Mouse (Mus musculus) G1E-ER4 (cell line): ENCODE results near the gene Ciz1. TPM values are rescaled to one million over a fixed set of nuclear protein-coding genes. Genes with fewer than 3 reads are reported as not detected.

Experiments
- GATA1 ChIP-seq: IDR thresholded peaks from one replicate; pipeline ENCODE4 v1.8.0; 2012; ENCODE audit warnings: low read length, inconsistent platforms
- polyA plus RNA-seq: library from polyadenylated mRNA; stranded (reverse); fragments of >175 nt; gene quantifications from 2 replicates; pipeline ENCODE4 v1.2.3, GENCODE M21; 2012

The Ciz1 gene
- polyA plus RNA-seq, 1 experiment, result 353 TPM

DNA sequence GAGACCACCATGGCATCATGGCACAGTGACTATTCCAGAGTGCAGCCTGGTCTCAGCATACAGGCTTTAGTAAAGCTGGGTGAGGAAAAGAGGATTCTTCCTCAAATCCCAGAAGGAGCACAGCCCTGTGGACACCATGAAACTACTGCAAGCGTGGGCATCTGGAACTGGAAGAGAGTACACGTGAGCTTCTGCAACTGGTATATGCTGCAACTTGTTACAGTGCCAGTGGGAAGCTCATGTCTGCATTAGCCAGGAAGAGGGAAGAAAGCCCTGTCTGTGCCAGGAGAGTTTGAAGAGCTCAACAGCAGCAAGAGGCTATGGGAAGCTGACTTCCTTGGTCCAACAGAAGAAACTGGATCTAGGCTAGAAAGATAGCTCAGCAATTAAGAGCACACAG lies 30.6 kb downstream of the Ciz1 start:
- no peak for TF ChIP-seq GATA1

DNA sequence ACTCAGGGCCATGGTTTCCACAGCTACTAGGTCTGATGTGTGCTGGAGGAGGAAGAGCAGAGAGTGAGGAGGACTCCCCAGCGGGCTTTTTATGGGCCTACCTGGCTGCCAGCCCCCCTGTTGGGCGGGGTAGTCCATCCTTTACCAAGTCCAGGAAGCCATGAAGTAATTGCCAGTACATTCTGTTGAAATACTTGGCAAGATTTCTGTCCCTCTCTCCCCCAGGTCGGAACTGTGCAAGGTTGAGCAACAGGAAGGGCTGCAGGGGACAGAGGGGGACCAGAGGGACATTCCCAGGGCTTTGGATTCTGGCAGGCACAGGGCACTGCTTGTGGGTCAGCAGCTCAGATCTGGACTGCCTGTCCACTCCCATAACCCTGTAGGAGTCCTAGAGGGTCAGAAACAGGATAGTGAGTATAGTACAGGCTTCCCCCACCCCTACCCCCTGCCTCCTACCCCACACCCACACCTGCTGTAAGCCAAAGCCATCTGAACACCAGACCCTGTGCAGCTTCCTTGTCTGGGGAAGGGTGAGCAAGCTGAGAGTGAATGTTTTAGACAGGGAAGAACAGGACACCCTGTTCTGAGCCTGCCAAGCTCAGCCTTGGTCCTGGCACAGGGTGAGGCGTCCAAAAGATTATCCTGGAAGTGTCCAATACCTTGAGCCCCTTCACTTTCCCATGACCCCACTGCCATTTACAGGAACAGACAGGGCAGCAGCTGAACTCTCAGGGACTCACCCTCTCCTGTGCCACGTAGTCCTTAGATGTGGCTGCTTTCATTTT lies 35.8 kb downstream of the Ciz1 start, which contains the start of gene Lcn2:
Lcn2 (minus strand) TSS at position 547 of the 785 bp plus-strand sequence.
- TF ChIP-seq GATA1, result no peak

DNA sequence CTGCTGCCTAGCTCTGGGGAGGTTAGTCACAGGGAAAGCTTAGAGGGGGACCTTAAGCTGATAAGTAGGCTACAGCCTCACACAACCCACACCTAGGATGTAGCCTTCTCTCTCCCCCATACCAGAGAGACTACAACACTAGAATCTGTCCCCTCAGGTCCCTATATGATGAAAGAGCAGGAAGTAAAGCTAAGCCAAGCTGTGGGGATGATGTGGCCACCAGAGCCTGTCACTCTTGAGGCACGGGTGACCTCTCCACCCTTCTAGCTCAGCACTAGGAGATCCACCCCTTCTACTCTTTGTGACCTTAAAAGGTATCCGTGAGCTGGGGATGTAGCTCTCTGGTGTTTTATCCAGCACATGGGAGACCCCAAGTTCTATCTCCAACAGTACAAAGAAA lies 37.0 kb downstream of the Ciz1 start:
- TF ChIP-seq GATA1, result no peak

DNA sequence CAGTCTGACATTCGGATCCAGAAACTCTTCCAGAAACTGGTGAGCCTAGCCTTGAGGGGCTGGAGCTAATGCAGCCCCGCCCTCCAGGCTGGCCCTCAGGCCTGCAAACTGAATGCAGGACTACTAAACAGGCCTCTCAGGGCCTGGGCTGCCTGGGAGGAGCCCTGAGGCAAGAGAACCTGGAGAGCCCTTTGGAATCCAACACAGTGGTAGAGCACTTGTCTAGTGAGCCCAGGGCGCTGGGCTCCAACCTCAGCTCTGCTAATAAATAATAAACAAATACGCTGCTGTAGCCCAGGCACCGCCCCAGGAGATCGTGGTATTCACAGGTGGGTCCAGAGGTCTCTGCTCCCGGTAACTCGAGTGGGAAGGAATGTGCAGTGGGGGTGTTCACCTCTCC lies 38.7 kb downstream of the Ciz1 start:
- TF ChIP-seq GATA1, result no peak

DNA sequence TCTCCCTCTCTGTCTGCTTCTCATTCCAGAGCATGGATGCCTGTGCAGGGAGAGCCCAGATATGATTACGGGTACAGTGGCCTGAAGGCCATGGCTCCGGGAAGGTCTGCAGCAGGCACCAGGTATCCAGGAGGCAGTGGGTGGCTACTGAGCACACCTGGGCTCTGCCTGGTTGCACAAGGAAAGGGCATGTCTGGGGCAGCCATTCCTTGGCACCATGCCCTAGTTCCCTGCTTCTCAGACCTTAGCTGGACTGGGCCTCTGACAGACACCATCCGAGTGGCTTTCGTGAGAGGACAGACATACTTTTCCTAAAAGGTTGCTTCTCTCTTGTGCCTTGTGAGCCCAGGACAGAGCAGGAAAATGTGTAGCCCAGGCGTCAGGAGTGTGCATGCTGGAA lies 39.9 kb downstream of the Ciz1 start:
- no peak for TF ChIP-seq GATA1

DNA sequence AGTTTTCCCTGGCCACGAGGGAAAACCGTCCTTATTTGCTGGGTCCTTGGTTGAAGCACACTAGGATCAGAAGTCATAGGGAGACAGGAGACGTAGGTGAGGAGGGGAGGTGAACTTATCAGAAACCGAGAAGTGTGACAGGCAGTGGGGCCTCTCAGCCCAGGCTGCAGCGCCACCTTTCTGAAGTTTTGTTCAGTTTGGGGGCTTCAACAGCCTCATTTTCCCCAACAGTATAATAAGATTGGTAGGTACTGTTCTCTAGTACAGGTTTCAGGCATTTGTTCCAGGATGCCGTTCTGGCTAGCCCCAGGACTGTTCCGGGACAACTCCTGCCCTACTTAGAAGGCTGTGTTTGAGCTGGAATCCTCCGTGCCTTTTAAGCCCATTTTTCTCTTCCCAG lies 42.8 kb downstream of the Ciz1 start:
- no peak for TF ChIP-seq GATA1

DNA sequence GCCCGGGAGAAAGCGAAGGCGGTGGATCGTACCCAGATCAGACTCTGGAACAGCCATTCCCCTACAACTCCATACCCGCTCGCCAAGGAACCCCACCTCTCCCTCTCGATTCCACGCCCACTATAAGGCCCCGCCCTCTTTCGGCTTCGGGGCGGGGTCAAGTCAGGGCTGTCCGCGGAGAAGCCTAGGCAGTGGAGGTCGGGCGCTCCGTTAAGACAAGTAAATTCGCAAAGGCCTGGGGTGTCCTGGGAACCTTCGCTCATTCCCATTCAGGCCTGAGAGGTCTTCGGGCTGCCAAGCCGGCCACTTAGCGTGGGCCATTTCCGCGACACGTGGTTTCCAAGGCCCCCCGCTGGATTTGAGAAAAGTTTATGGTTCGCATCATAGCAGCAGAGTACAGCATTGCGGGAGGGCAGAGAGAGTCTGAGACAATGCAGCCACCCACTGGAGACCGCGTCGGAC lies 43.4 kb downstream of the Ciz1 start, which contains the start of gene Ptges2:
Ptges2 (plus strand) TSS at position 413 of the 462 bp plus-strand sequence.
- no peak for TF ChIP-seq GATA1

DNA sequence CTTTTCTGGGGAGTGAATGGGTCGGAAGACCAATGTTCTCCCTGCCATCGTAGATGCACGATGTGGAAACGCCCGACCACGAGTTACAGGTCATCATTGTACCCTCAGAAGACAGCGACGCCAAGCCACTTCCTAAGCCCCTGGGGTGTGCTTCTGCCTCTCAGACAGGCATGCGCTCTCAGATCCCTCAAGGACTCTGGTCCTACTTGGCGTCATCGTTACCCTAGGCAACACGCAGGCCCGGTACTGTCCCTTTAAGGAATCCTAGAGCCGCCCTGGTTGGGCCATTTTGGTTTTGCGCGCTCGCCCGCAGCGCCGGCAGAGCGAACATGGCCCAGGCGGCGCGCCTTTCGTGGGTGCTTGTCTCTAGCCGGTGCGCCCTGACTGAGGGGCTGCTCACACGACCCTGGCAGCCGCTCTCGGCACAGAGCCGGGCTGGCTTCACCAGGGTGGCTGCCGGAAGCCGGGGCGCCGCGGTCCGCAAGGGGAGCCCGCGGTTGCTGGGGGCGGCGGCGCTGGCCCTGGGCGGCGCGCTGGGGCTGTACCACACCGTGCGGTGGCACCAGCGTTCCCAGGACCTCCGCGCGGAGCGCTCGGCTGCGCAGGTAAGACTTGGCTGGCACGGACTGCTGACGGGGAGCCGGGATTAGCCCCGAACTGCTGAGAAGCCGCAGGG lies 44.0 kb downstream of the Ciz1 start:
- TF ChIP-seq GATA1, result no peak

DNA sequence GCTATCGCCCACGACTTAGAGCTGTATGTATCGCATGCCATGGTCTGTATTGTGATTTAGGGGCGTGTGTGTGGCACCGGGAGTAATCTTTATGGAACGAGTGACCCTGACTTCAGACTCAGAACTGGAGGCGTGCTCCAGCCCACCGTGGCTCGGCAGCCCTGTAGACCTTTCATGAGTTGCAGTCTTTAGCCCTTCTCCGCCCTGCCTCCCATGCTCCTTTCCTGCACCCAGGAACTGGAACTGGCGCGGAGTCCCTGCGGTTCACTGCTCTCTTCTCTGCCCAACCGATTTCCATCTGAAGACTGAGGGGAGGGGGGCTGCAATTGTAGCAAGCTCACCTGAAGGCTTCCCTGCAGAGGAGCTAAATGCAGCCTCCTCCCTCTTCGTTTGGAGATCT lies 44.6 kb downstream of the Ciz1 start:
- TF ChIP-seq GATA1, result no peak

DNA sequence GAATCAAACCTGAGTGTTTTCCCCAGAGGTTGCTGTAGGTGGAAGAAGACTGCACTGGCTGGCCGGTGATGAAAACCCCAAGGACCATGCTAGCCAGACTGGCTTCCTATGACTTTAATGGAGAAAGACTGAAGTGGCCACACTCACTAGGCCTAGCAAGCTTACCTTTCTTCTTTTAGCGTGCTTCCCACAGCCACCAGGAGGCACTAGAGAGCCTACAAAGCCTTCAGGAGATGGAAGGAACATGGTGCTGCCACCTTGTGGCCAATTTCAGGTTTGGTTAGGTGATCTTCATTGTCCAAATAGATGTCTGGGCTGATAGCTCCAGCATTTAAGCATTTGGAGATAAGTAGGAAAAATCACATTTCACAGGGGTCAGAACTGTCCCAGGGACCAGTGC lies 52.5 kb downstream of the Ciz1 start:
- no peak for TF ChIP-seq GATA1

DNA sequence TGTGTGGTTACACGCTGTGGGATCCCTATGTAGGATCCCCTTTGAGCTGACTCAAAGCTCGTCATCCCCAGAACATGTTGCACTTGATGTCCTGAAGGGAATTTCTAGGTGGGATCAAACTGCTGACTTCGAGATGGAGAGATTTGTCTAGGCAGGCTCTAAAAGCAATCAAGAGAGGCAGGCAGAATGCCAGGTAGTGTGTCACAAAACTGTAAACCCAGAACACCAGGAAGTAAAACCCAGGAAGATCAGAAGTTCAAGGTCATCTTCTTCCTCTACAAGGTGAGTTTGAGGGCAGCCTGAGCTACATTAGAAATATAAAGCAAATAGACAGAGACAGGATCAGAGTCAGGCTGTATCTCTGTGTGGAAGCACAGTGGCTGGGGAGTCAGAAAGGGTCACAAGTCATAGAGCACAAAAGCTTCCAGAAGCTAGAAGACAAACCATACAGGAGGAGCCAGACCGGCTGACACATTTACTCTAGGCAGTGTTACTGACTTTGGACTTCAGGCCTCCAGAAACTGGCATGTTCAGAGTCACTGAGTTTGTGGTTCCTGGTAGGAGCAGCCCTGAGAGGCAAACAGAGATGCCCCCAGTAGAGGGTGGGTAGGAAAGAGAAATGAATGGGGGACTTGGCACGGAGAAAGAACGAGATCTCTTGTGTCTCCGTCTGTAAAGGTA lies 55.2 kb downstream of the Ciz1 start:
- no peak for TF ChIP-seq GATA1

DNA sequence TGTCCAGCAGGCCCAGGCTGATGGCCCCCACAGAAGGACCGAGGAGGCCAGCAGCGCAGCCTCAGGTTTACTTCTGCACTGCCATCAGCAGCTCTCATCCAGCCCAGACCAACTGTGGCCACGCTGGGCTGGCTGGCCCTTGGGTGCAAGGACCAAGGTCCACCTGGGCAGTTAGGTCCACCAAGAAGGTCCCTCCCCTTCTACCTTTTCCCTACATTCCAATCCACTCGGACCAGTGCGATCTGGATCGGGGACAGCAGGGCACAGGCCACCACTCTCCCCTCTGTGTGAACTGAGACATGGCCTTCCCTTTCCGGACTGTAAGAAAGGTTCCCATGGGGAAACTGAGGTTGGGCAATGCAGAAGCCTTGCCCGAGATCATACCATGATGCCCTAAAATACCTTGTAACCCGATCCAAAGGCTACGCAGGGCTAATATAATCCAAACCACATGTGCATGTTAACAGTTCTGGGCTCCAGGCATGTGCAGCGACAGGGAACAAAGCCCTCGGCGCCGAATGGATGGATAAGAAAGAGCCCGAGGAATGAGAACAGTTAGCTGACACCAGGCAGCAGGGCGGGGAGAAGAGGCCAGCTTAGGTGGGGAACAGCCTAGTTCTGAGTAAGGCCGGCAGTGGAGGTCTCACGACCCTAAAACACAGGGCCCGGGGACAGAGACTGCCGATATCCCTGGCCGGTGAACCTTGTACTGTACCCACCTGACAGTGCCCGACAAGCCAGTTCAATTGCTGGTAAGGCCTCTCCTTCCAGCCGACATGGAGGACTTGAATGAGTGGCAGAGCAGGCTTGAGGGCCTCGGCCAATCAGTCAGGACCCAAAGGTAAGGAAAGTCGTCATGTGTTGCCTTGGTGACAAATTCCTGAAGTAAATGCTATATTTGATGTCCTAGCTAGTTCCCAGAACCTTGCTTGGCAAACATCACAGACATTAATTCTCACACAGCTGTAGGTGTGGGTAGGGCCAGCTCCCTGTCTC lies 56.6 kb downstream of the Ciz1 start:
- TF ChIP-seq GATA1, result no peak

DNA sequence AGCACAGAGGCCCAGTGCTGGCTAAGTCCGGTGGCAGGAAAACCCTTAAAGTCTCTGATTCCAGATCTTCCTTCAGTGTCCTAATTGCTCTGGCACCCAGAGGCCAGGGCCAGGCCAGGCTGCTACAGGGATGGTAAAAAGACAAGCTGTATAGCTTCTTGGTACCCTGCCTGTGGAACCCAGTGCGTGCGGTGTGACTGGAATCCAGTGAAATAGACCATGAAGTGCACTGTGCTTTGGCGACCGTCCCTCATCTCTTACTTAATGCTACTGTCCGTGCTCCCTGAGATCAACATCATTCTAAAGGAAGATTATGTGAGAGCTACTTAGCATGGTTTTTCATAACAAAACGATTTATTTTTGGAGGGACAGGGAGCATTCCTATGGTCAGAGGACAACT lies 59.3 kb downstream of the Ciz1 start:
- TF ChIP-seq GATA1, result no peak

DNA sequence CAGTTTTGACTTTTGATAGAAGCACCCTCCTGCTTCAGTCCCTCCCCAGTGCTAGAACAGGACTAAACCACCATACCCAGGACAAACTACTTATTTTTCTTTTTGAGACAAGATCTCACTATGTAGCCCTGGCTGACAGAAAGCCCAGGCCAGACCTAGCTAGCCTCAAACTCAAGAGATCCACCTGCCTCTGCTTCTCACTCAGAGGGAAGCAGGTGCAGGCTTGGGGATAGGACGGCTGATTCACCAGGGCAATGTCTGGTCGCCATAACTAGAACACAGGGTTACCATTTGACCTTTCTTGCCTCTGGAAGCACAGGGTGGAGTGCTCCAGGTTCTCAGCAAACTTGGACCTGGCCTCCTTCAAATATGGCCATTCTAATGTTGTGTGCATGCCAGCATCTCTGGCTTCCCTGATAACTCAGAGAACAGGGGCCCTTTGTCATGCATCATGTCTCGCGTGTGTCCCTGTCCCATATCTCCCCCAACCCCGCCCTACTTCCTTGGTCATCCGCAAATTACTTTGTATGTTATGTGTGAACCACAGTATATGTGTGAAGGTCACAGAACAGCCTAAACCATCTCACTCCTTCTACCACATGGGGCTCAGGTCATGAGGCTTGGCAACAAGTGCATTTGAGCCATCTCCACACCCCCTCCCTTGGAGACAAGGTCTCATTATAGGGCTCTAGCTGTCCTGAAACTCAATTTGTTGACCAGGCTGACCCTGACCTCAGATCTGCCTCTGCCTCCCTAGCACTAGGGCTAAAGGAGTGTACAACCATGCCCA lies 60.8 kb downstream of the Ciz1 start:
- TF ChIP-seq GATA1, result no peak

DNA sequence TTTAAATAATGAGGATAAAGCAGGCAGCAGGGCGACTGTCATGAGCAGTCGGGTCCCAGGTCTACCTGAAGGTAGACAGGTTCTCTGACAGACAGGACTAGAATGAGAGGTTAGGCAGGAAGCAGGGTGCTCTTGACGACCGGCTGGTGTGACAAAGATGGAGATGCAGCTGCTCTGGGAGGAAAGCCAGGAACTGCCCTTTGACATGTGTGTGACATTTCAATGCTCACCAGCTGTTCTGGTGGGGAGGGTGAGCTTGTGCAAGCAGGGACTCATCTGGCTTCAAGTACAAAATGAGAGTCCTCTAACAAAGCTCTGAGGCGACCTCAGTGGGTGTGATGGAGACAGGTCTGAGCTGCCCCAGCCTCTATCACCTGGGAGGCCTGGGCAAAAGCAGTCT lies 61.8 kb downstream of the Ciz1 start:
- no peak for TF ChIP-seq GATA1
